Mouse (Mus musculus) olfactory bulb, adult 2 months (tissue): ENCODE data around the gene Ryr2.

Experiments used
- CTCF ChIP-seq: fragments of 200-500 bp; IDR thresholded peaks from 2 replicates; pipeline ENCODE4 v1.5.1; 2012; ENCODE audit warnings: low read depth, mild to moderate bottlenecking, low read length, moderate library complexity; ENCODE audit not compliant: insufficient read depth
- POLR2A ChIP-seq: fragments of 200-500 bp; IDR thresholded peaks from 2 replicates; pipeline ENCODE4 v1.6.1; 2012; ENCODE audit warnings: mild to moderate bottlenecking, low read depth, low read length, moderate library complexity; ENCODE audit not compliant: insufficient read depth

- TF ChIP-seq CTCF (no peak), POLR2A (no peak)
Measured at GRCm38 (mm10) chr13:11520765-11521164, 586.0 kb downstream of the Ryr2 start.
